Mouse (Mus musculus) embryo, embryonic 10.5 days (tissue): ENCODE results near the gene S100a14.

ENCODE experiments used
- DNase-seq: peaks from one replicate; pipeline ENCODE4 v3.0.0-alpha.2; 2015; ENCODE audit warnings: low spot score

S100a14 gene

GRCm38 (mm10) chr3:90517711-90518110, 8.9 kb upstream of the S100a14 start:
- no peak for DNase-seq

DNA sequence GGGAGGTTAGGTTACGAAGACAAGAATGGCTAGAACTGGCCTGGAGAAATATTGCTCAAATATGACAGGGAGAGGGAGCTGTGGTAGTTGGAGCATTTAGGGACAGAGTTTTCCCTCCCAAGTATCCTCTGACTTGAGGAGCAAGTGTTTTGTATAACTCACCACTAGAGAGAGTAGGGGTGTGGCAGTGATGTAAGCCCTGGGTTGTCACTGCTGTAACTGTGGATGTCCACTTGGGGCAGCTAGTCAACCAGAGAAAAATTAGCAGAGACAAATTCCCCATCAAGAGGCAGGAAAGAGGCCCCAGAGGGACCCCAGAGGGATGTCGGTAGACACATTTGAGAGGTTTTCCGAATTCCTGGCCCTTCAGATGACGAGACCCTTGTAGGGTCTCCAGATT, 1.2 kb upstream of the S100a14 start:
- peak; percentile 61 for DNase-seq

DNA sequence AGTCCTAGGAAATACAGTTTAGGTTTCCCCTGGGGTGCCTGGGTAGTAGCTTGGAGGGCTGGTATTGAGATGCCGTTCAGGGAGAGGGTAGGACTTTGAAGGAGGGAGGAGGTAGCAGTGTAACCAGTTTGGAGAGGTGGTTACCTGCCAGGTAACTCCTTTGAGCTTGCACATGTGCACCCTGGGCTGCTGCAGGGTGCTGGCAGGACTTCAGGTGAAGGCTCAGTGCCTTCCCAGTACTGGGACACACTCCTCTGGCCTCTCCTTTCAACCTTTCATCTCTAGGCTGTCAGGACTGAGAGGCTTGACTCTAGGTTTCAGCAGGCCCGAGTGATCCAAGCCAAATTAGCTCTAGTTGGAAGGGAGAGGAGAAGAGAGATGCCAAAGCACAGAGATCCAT, 580 bp upstream of the S100a14 start:
- no peak for DNase-seq

DNA sequence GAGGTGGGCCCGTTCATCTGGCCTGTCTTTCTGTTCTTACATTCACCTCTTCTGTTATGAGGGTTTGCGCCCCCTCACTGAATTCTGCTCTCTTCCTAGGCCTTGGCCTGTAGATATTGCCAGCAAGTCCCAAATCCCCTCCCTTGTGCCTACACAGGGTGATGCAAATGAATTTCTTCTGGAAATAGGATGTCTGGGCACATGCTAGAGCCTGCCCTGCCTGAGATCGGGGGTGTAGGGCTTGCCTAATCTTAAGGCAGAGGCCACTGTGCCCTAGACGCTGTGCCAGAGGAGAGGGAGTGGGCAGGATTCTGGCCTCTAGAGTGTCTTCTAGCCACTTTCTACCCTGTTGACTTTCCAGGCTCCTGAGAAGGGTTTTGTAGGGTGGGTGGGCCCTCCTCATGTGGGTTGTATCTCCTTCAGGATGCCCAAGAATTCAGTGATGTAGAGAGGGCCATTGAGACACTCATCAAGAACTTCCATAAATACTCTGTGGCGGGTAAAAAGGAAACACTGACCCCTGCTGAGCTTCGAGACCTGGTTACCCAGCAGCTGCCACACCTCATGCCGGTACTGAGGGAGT, 726 bp downstream of the S100a14 start:
- DNase-seq = no peak

GRCm38 (mm10) chr3:90531713-90532112, 5.1 kb downstream of the S100a14 start:
- DNase-seq = no peak

GRCm38 (mm10) chr3:90535446-90535845, 8.8 kb downstream of the S100a14 start:
- DNase-seq = no peak

DNA sequence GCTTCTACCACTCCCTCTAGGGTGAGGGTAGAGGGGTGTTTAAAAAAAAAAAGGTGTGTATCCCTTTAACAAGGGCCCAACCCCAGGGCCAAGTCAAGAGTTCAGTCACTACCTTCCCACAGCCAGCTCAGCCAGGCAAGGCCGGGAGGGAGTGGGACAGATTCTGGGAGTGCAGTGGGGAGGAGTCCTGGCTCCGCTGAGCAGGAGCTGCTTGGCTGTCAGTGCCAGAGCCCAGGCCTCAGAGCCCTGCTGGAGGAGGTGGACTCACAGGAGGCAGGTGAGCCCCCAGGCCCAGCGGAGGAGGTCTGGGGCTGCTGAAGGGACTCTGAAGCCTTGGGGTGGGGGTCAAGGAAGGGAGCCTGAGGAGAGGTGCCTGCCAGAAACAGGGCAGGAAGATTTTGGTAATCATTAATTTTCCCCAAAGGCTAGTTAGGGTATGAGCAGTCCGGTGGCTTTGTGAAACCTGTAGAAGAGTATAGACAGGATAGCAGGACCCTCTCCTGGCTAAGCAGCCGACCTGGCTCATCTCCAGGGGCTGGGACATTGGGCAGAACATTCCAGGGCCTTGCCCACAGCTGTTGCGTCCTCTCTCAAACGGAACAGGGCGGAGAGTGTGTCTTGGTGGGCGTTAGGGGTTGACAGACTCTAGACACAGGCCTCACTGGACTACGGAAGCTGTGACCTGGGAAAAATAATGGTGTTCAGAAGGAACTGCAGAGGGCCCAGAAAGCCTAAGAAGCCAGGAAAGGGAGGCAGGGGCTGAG, 10.7 kb downstream of the S100a14 start, which contains the start of gene S100a16:
Gene S100a16, plus strand, starts transcription at position 114 of the 764 bp plus-strand sequence.
- no peak for DNase-seq

- no peak for DNase-seq
These were observed 11.2 kb downstream of the S100a14 start for GRCm38 (mm10) chr3:90537905-90538296.

DNA sequence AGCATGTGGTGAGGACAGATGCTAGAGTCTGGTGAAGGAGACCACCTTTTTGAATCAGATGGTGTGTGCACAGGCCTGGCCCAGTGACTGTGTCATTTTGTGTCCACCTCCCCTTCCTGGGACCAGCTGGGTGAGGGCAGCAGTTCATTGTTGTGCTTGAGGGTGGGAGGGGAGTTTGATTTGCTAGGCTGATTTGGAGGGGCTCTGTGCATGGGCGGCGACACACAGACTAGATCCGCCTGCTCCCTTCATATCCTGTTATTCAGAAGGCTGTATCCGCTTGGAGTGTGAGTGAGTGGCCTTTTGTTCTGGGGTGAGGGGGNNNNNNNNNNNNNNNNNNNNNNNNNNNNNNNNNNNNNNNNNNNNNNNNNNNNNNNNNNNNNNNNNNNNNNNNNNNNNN, 14.2 kb downstream of the S100a14 start:
- DNase-seq = peak; percentile 39

- peak; percentile 16 for DNase-seq
These were observed 23.2 kb downstream of the S100a14 start for GRCm38 (mm10) chr3:90549676-90550420.

- DNase-seq = no peak
These were observed 23.8 kb downstream of the S100a14 start for GRCm38 (mm10) chr3:90550421-90550790.

DNA sequence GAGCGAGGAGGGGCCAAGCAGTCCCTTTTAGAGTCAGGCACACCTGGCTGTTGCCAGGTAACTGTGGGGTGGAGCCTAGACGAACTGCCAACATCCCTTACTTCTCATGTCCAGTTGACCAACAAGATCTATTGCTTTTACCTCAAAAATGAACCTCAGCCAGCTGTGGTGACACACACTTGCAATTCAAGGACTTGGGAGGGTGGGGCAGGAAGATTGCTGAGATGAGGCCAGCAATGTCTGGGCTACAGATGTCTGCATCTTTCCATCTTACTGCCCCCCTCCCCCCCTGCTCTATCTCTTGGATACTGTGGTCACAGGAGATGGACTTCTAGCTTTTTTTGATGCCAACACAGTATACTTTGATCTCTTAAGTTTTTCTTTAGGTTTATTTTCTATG, 25.6 kb downstream of the S100a14 start:
- DNase-seq = no peak

GRCm38 (mm10) chr3:90555954-90556353, 29.3 kb downstream of the S100a14 start:
- peak; percentile 14 for DNase-seq

DNA sequence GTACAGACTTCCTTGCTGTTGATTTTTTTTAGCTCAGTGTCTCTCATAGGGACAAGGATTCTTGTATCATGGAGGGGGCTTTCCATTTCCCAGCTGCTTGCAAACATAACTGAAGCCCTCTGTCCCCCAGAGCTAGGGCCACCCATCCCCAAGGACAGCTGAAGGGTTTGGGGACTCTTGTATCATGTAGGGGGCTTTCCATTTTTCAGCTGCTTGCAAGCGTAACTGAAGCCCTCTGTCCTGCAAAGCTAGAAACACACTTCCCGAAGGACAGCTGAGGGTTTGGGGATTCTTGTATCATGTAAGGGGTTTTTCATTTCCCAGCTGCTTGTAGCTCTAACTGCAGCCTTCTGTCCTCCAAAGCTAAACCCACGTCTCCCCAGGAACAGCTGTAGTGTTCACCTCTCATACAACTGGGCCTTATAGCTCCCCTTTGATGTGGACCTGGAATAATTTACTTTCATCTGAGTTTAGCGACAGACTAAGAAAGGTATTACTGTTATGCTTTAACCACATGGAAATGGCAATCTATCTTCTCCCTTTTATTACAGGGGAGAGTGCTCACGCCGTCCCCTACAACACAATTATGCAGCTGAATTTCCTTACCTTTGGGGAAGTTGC, 33.5 kb downstream of the S100a14 start, which contains the start of gene S100a3:
Gene S100a3, plus strand, starts transcription at position 571 of the 621 bp plus-strand sequence.
- no peak for DNase-seq

DNA sequence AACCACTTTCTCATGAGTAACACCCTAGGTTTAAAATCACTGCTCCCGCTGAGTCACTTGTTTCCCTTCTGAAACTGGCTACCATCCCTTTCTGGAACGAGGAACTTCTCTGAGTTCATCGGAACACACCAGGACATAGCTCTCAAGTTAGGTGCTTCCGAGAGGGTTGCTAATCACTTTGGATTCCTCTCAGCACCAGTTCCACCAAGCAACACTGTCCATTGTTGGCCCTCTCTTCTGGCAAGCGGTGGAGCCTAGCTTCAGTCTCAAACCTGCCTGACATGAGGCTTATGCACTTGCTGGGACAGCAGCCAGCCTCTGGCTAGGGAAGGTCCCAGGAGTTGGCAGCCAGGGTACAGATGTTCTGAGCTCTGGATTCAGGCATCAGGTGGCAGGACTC, 48.0 kb downstream of the S100a14 start:
- no peak for DNase-seq

- DNase-seq = no peak
These were observed 48.7 kb downstream of the S100a14 start for GRCm38 (mm10) chr3:90575320-90575719.

DNA sequence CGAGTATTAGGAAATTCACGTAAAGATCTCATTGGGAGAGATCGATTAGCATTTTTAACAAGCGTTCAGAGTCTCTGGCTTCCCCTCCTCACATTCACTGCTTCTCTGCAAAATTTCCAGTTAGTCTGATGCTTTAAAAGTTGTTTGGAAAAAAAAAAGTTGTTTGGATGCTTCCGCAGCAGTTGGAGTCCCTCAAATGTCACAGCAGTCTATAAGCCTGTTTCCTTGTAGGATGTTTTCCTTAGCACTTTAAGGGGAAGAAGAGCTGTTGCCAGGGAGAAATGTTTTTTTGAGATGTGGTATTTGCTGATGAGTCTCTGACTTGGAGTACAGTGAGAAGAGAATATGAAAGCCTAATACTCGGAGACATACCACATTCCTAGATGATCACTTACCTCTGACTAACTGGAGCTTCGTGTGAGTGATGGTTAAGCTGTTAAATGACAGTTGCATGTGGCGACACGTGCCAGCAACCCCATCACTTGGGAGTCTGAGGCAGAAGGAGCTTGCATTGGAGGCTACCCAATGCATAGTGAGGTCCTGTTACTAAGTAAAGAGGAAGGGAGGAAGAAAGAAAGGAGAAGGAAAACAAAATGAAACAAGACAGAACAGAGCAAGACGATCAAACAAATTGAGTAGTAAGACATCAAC, 49.8 kb downstream of the S100a14 start:
- no peak for DNase-seq
